Mouse (Mus musculus): Measurements from ENCODE around the gene Teddm2.

DNA sequence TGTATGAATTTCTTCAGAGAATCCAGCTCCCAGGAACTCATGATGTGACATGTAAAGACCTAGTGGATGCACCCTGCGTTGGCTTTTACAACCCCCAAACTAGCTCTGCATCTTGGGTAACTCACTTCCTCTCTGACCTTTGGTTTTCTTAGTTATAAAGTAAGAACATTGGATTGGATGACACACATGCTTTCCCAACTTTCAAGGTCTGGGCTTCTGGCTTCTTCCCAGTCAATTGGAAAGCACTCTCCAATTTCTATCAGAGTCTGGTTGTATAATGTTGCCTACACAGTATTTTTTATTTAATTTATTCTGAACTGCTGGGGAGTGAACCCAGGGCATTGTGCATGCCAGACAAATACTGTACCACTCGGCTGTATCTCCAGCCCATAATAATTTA is 30.4 kb upstream of the Teddm2 start:
- no peak for TF ChIP-seq POLR2A (IDR thresholded peaks at IDR 0.05; ENCODE audit: control insufficient read depth, low read depth, low read length)
- no peak for TF ChIP-seq CTCF (IDR thresholded peaks at IDR 0.05; ENCODE audit: control insufficient read depth, insufficient read depth, insufficient replicate concordance, low read depth, low read length)

All from testis, adult 2 months (tissue).